Mouse (Mus musculus) thymus, adult 2 months (tissue): ENCODE measurements around the gene Tifa.

Source experiments
- CTCF ChIP-seq: fragments of 200-500 bp; IDR thresholded peaks from 2 replicates; pipeline ENCODE4 v1.5.1; 2012; ENCODE audit warnings: mild to moderate bottlenecking, control low read depth, low read length, moderate library complexity, borderline replicate concordance; ENCODE audit not compliant: control insufficient read depth, poor library complexity, insufficient read depth; ENCODE audit errors: extremely low read depth
- POLR2A ChIP-seq: fragments of 200-500 bp; IDR thresholded peaks from 2 replicates; pipeline ENCODE4 v1.6.1; 2012; ENCODE audit warnings: mild to moderate bottlenecking, low read length, control low read depth, moderate library complexity; ENCODE audit not compliant: control insufficient read depth, poor library complexity, insufficient read depth; ENCODE audit errors: extremely low read depth

- TF ChIP-seq POLR2A: no peak
- TF ChIP-seq CTCF: no peak
Measured at GRCm38 (mm10) chr3:127843324-127843940, 53.8 kb downstream of the Tifa start.
